Mouse (Mus musculus): ENCODE data around the gene Ptger3. TPM values are rescaled to one million over a fixed set of nuclear protein-coding genes. Genes with fewer than 3 reads are reported as not detected.
A peak's percentile ranks its signal among the peaks of the same experiment; 100 is the strongest.

Gene Ptger3
- polyA plus RNA-seq, 1 experiment from 2014 or later, result 2.8 TPM

DNA sequence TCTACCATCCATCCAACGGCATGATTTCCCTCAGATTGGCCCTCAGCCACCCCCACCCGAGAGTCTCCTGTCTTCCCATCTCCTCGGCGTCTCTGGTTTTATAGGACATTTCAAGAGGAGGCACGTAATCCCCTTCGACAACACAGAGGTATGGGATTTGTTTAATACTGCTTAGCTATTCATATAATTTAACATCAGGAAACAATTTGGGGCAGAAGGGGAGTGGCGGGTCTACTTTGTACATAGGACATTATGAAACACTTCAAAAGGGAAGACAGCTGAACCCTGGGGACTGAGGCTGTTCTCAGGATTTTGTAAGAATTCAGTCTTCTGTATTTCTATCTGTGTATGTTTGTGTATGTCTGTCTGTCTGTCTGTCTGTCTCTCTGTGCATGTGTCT, 94.9 kb downstream of the Ptger3 start:
- WGBS (ENCODE audit: insufficient replicate concordance), result 77% methylated on average over 7 of the region's 7 CpGs
- no peak overlapping the region for H3K4me2 ChIP-seq
- no peaks in the 10 kb centered on the region for H3K9me3 ChIP-seq (replicated peaks; ENCODE audit: control insufficient read depth, low read length)
- ATAC-seq (replicated peaks; ENCODE audit: insufficient number of reproducible peaks, low FRiP score, low TSS enrichment), result no peak
- H3K36me3 ChIP-seq (ENCODE audit: control insufficient read depth, insufficient read depth, low read length), result no peaks in the 10 kb centered on the region
- no peak overlapping the region for H3K9ac ChIP-seq (ENCODE audit: low read depth, low read length)
- no peaks in the 10 kb centered on the region for H3K4me1 ChIP-seq (ENCODE audit: control insufficient read depth, insufficient read depth, low read length)
- H3K27me3 ChIP-seq (ENCODE audit: control insufficient read depth, insufficient read depth, low read length), result no peaks in the 10 kb centered on the region
- H3K27ac ChIP-seq (ENCODE audit: low read depth, low read length), result no peak overlapping the region
- H3K4me3 ChIP-seq (ENCODE audit: low read depth, low read length), result no peak overlapping the region

DNA sequence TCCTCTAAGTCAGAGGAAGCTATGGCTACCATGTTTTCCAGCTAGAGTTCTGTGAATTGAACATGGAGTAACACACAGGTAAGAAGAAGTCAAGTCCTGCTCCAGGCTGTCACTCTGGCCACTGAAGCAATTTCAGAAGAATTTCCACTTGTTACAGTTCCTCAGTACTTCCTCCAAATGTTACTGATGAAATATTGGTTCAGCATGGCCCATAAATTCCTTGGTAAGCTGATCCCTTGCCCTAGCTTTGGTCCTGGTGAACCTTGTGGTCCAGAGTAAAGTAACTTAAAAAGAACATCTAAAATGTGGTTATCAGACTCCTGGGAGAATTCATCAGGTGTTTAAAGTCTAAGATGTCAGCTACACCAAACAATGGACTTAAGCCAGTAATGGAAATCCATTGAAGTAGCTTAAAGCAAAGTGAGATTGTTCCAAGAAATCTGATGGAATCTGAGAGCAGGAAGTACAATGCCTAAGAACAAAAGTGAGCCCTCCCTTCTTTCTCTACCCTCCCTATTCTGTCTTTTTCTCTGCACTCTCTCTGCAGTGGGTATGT, 97.9 kb downstream of the Ptger3 start:
- Histone ChIP-seq H3K9ac (ENCODE audit: low read depth, low read length) (no peak overlapping the region), H3K4me1 (ENCODE audit: control insufficient read depth, insufficient read depth, low read length) (no peaks in the 10 kb centered on the region), H3K36me3 (ENCODE audit: control insufficient read depth, insufficient read depth, low read length) (no peaks in the 10 kb centered on the region), H3K27me3 (ENCODE audit: control insufficient read depth, insufficient read depth, low read length) (no peaks in the 10 kb centered on the region), H3K4me2 (no peak overlapping the region), H3K9me3 (replicated peaks; ENCODE audit: control insufficient read depth, low read length) (no peaks in the 10 kb centered on the region), H3K4me3 (ENCODE audit: low read depth, low read length) (no peak overlapping the region), H3K27ac (ENCODE audit: low read depth, low read length) (no peak overlapping the region)
- no peak for ATAC-seq (replicated peaks; ENCODE audit: insufficient number of reproducible peaks, low FRiP score, low TSS enrichment)

DNA sequence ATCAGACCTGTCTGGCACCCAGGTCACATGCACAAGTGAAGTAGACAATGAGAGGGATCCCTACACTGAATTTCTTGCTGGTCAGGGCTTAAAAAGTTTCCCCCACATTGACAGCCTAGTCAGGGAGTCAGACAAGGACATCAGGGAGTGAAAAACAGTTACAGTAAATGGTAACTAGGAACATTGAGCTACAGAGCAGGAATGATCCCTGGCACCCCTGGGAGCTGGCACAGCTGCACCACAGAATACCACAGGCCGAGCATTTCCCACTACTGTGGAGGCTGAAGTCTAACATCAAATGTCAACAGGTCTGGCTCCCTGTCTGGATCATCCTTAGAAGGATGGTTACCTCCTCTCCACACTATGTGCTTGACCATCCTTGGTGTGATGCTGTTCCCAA, 98.8 kb downstream of the Ptger3 start:
- Histone ChIP-seq H3K27me3 (ENCODE audit: control insufficient read depth, insufficient read depth, low read length) (no peaks in the 10 kb centered on the region), H3K4me2 (no peak overlapping the region), H3K36me3 (ENCODE audit: control insufficient read depth, insufficient read depth, low read length) (no peaks in the 10 kb centered on the region), H3K4me3 (ENCODE audit: low read depth, low read length) (no peak overlapping the region), H3K9me3 (replicated peaks; ENCODE audit: control insufficient read depth, low read length) (no peaks in the 10 kb centered on the region), H3K9ac (ENCODE audit: low read depth, low read length) (no peak overlapping the region), H3K4me1 (ENCODE audit: control insufficient read depth, insufficient read depth, low read length) (no peaks in the 10 kb centered on the region), H3K27ac (ENCODE audit: low read depth, low read length) (no peak overlapping the region)
- 48% methylated on average over 1 of the region's 1 CpGs for WGBS (ENCODE audit: insufficient replicate concordance)
- ATAC-seq (replicated peaks; ENCODE audit: insufficient number of reproducible peaks, low FRiP score, low TSS enrichment), result no peak

DNA sequence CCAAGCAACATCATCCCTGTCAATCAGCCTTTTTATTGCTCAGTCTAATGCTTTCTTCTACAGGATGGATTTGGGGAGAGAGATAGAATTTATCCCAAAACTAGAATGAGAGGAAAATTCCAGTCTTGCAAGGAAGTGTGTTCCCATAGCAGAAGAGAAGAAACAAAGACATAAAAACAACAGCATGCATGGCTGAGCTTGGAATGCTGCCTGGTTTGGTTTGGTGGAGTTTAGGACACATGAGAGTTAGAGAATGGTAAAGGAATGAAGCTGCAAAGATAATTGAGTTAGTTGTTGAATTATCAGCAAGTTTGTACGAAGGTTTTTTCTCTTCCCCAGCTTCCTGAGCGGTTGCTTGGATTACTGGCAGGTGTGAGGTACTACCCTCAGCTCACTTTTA, 99.5 kb downstream of the Ptger3 start:
- Histone ChIP-seq H3K9ac (ENCODE audit: low read depth, low read length) (no peak overlapping the region), H3K36me3 (ENCODE audit: control insufficient read depth, insufficient read depth, low read length) (no peaks in the 10 kb centered on the region), H3K9me3 (replicated peaks; ENCODE audit: control insufficient read depth, low read length) (no peaks in the 10 kb centered on the region), H3K27ac (ENCODE audit: low read depth, low read length) (no peak overlapping the region), H3K27me3 (ENCODE audit: control insufficient read depth, insufficient read depth, low read length) (no peaks in the 10 kb centered on the region), H3K4me2 (no peak overlapping the region), H3K4me3 (ENCODE audit: low read depth, low read length) (no peak overlapping the region), H3K4me1 (ENCODE audit: control insufficient read depth, insufficient read depth, low read length) (no peaks in the 10 kb centered on the region)
- no peak for ATAC-seq (replicated peaks; ENCODE audit: insufficient number of reproducible peaks, low FRiP score, low TSS enrichment)
- WGBS (ENCODE audit: insufficient replicate concordance), result 71% methylated on average over 2 of the region's 2 CpGs

DNA sequence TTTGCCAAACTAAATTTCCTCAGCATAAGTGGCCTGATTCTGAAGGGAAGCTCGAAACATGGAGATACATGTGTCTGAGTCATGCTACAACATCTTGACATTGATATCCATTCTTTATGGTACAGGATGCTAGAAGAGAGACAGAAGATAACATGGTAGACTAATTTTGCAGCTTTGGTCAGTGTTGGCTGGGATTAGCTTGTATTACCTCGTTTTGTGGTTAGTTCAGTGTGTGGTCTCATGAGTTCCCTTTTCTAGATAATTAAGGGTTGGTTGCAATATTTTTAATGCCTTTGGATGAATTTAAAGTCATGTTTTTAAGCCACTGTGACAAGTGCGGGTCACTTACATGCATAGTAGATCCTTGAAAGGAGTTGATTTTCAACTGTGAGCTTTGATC, 119.4 kb downstream of the Ptger3 start:
- H3K4me2 ChIP-seq, result no peak overlapping the region
- no peak overlapping the region for H3K27ac ChIP-seq (ENCODE audit: low read depth, low read length)
- 76% methylated on average over 3 of the region's 3 CpGs for WGBS (ENCODE audit: insufficient replicate concordance)
- H3K4me1 ChIP-seq (ENCODE audit: control insufficient read depth, insufficient read depth, low read length), result no peaks in the 10 kb centered on the region
- no peaks in the 10 kb centered on the region for H3K27me3 ChIP-seq (ENCODE audit: control insufficient read depth, insufficient read depth, low read length)
- no peaks in the 10 kb centered on the region for H3K36me3 ChIP-seq (ENCODE audit: control insufficient read depth, insufficient read depth, low read length)
- no peak for ATAC-seq (replicated peaks; ENCODE audit: insufficient number of reproducible peaks, low FRiP score, low TSS enrichment)
- H3K4me3 ChIP-seq (ENCODE audit: low read depth, low read length), result no peak overlapping the region
- no peak overlapping the region for H3K9ac ChIP-seq (ENCODE audit: low read depth, low read length)
- no peaks in the 10 kb centered on the region for H3K9me3 ChIP-seq (replicated peaks; ENCODE audit: control insufficient read depth, low read length)

DNA sequence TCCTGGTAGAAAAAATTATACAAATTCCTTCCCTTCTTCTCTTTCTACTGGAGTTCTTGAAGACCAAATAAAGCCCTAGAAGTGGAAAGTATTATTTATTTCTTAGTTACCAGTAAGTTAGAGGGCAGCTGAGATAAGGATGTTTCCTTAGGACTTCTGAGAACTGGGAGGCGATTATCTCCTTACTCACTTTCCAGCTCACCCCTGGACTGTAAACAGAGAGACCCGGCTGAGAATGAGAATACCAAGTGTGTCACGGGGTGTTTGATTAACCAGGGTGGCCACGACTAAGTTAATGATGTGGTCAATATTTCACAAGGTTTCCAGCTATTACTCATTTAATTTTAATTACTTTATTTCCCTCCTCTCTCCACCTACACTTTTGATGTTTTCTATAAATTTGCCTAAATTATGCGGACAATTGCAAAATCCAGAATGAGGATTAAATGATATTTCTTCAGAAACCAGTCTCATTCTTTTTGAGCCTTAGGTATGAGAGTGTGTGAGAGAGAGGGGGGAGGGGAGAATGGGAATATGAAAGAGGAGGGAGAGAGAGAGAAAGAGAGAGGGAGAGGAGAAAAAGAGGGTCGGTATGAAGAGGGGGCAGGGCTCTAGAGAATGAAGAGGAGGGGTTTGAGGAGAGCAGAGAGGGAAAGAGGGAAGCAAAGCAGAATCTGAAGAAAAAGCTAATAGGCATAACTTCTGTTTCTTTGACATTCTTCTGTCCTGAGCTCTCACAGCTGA, 121.9 kb downstream of the Ptger3 start:
- Histone ChIP-seq H3K27ac (ENCODE audit: low read depth, low read length) (no peak overlapping the region), H3K27me3 (ENCODE audit: control insufficient read depth, insufficient read depth, low read length) (no peaks in the 10 kb centered on the region), H3K36me3 (ENCODE audit: control insufficient read depth, insufficient read depth, low read length) (no peaks in the 10 kb centered on the region), H3K9me3 (replicated peaks; ENCODE audit: control insufficient read depth, low read length) (no peaks in the 10 kb centered on the region), H3K4me3 (ENCODE audit: low read depth, low read length) (no peak overlapping the region), H3K4me2 (no peak overlapping the region), H3K4me1 (ENCODE audit: control insufficient read depth, insufficient read depth, low read length) (no peaks in the 10 kb centered on the region), H3K9ac (ENCODE audit: low read depth, low read length) (no peak overlapping the region)
- WGBS (ENCODE audit: insufficient replicate concordance), result 39% methylated on average over 6 of the region's 6 CpGs
- no peak for ATAC-seq (replicated peaks; ENCODE audit: insufficient number of reproducible peaks, low FRiP score, low TSS enrichment)

MicroRNAs encoded within 50 kb of the gene (microRNA counts, 519-probe panel; counts per million panel counts)
- microRNA mmu-miR-186, result 32.2 counts per million

Small RNA genes within 50 kb of the gene (microRNA-seq; reads per million reads assigned to microRNA genes)
- gene Mir186 (ENCODE audit: borderline number of aligned reads), result 482 reads per million, percentile 79 among the genes with 10 or more reads in this experiment

Other genes with a start within 250 kb of the Ptger3 start
- 85.6 and 99.7 TPM in 2 replicates for gene Zranb2, start 32.7 kb upstream of the Ptger3 start, polyA plus RNA-seq (2014; fragmentation: Nextera tagmentation; extraction: Ambion mirVana)